Mouse (Mus musculus) kidney, postnatal 14 days (tissue): Measurements from ENCODE around the gene Tspan11.

Experiments
- DNase-seq: peaks from one replicate; pipeline ENCODE4 v3.0.0; 2022; ENCODE audit warnings: mixed read lengths

The Tspan11 gene

DNA sequence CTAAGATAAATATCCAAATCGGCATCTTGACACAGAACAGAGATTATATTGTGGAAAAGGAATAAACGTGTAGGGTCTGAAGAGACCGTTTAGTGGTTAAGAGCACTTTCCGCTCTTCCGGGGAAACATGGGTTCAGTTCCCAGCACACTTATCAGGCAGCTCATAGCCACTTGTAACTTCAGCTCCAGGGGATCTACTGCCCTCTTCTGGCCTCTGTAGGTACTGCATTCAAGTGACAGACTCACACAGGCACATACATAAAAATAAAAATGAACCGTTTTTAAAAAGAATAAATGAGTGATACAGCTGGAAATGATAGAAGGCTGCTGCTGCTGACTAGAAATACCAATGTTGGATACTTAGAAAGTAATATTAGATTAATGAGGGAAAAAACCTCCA, 7.9 kb upstream of the Tspan11 start:
- DNase-seq: no peak

GRCm38 (mm10) chr6:127886916-127887315, 473 bp upstream of the Tspan11 start:
- DNase-seq: no peak

DNA sequence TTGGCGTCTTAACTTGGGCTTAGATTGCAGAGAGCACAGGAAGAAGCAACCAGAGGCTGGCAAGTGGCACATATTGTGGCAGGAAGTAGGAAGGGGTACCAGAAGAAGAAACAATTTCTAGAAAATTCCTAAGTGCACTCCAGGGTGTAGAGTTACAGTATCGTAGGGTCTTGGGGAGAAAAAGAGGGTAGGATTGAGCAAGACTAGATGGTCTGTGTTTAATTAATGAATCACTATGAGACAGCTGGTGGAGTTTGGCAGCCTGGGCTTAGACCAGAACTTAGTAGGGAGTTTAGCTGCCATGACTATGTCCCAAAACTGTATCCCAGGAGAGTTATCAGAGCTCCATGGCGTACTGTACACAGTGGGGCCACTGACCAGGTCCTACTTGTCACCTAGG, 1.2 kb downstream of the Tspan11 start:
- no peak for DNase-seq

GRCm38 (mm10) chr6:127893611-127894010, 6.2 kb downstream of the Tspan11 start:
- DNase-seq: no peak

GRCm38 (mm10) chr6:127894999-127895398, 7.6 kb downstream of the Tspan11 start:
- DNase-seq: no peak

- no peak for DNase-seq
Observed at GRCm38 (mm10) chr6:127896425-127896824, 9.0 kb downstream of the Tspan11 start.

GRCm38 (mm10) chr6:127897342-127897741, 10.0 kb downstream of the Tspan11 start:
- no peak for DNase-seq

GRCm38 (mm10) chr6:127900062-127900461, 12.7 kb downstream of the Tspan11 start:
- DNase-seq: no peak

GRCm38 (mm10) chr6:127901261-127901660, 13.9 kb downstream of the Tspan11 start:
- no peak for DNase-seq

- DNase-seq: peak; percentile 75
Observed at GRCm38 (mm10) chr6:127901669-127902068, 14.3 kb downstream of the Tspan11 start.

- DNase-seq: no peak
Observed at GRCm38 (mm10) chr6:127902559-127902958, 15.2 kb downstream of the Tspan11 start.

- no peak for DNase-seq
Observed at GRCm38 (mm10) chr6:127910638-127911037, 23.2 kb downstream of the Tspan11 start.

DNA sequence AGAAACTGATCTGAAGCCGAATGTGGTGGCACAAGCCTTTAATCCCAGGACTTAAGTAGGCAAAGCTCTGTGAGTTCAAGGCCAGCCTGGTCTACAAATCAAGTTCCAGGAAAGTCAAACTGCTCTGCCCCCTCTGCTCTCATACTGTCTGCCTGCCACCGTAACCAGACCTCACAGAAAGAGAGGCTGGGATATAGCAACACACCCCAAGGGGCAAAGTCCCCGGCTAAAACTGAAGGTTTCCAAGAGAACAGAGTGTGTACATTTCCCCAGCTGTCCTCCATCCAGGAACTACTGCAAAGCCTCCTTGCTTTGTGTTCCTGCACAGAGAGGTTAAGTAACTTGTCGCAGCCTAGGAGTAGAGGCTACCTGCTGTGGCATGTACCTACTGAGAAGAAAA, 24.3 kb downstream of the Tspan11 start:
- no peak for DNase-seq

GRCm38 (mm10) chr6:127912938-127913337, 25.5 kb downstream of the Tspan11 start:
- DNase-seq: no peak

DNA sequence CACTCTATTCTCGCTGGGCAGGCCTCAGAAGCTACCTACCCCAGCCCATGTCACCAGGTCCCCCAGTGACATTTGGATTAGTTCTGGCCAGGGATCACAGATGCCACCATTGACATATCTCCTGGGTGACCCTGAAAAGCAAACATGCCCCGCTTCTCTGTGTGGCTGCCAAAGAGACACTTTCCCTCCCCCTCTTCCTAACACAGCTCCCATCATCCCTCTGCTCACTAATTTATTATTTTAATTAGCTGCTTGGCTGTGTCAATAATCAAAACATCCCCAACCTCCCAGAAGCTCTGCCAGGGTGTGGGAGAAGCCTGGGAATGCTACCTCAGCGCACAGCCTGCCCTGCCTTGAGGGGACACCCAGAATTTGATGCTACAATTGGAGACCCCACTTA, 29.6 kb downstream of the Tspan11 start:
- DNase-seq: no peak

GRCm38 (mm10) chr6:127917712-127918111, 30.3 kb downstream of the Tspan11 start:
- no peak for DNase-seq

DNA sequence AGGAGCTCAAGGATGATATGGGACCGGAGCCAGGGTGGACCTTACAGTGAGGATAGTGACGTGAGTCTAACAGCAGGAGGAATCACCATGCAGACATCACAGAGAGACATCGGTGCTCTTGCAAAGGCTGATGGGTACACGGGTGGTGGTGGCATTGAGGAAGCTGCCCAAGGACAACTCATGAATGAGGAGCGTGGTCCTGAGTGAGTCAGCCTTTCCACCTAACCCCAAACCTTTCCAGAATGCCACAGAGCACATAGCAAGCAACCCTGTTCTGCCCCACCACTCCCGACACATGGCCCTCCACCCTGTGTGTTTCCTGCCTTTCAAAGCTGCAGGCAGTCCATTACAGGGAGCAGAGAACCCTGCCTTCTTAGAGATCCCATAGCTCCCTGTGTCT, 32.1 kb downstream of the Tspan11 start:
- DNase-seq: no peak

- peak; percentile 76 for DNase-seq
Observed at GRCm38 (mm10) chr6:127920652-127921051, 33.3 kb downstream of the Tspan11 start.

DNA sequence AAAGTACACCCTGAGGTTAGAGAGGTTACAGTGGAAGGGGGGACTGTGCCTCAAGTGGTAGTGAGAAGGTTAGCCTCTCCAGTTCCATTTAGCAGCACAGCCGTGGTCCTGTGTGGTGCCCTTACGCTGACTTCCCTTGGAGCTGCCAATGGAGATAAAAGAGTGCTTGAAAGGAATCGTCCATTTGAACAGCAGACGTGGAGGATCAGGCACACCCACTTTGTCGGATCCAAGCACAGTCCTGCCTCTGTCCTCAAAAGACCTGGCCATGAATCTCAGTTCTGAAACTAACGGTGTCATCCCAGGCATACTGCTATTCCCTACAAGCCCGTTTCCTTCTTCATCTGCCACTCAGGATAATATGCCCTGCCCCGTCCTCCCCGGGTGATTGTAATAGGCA, 34.6 kb downstream of the Tspan11 start:
- DNase-seq: no peak

- no peak for DNase-seq
Observed at GRCm38 (mm10) chr6:127923296-127923695, 35.9 kb downstream of the Tspan11 start.

GRCm38 (mm10) chr6:127924750-127925149, 37.4 kb downstream of the Tspan11 start:
- DNase-seq: no peak

GRCm38 (mm10) chr6:127925915-127926314, 38.5 kb downstream of the Tspan11 start:
- no peak for DNase-seq

GRCm38 (mm10) chr6:127928682-127929081, 41.3 kb downstream of the Tspan11 start:
- no peak for DNase-seq

DNA sequence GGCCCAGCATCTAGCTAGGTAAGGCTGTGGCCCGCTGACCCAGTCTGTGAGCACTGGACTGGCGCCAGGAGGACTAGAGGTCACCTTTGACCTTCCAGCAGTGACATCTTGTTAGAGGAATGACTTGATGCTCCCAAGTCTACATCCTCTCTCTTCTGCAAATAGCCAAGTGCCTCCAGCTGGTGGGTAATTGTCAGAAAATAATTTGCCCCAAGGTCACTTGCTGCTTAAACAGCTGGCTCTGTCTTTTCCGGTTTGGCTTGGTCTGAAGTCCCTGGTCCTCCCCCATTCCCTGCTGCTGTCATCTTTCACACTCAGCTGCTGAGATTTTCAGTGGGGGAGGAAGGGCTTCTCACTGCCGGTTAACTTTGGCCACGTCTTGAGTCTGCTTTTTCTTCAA, 45.3 kb downstream of the Tspan11 start:
- DNase-seq: peak; percentile 70

GRCm38 (mm10) chr6:127933841-127934240, 46.5 kb downstream of the Tspan11 start:
- peak; percentile 26 for DNase-seq

- DNase-seq: no peak
Observed at GRCm38 (mm10) chr6:127935105-127935504, 47.7 kb downstream of the Tspan11 start.
